In the genomic region with DNA sequence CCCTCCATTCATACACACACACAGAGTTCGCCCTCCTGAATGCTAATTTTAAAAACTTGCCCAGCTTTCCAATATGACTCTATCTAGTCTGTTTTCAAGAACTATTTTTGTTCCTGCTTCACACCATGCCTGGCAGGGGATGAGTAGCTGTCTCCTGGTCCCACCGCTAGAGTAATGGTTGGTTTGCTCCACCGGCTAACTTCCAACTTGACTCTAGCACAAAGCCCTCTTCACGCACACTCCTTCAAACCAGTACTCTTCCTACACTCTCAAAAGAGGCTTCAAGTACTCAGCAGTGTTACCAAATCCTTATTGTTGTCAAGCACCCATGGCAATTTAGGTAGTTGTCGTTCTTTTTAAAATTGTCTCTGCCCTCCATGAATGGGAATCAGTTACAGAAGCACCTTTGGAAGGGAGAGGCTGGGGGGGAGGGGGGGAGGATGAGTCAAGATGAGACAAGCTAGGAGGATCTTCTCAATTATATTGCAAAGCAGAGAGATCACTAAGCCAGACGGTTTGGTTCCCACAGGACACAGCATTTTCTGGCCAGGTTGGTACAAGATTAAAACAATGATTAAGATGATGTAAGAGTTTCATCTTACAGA, we compare ENCODE assay signal across 8 mouse cellular contexts. TPM values are rescaled to one million over a fixed set of nuclear protein-coding genes. Genes with fewer than 3 reads are reported as not detected.
DNase-seq lines count a peak whose midpoint lies in the region; ATAC-seq lines count a peak whose summit lies in the region.

No protein-coding gene starts in this region.

- peak overlapping the region; percentile 96 for H3K4me2 ChIP-seq in embryonic facial prominence, embryonic 12.5 days (replicated peaks)
- peak overlapping the region; percentile 98 for H3K4me2 ChIP-seq in intestine, embryonic 15.5 days (replicated peaks)
- peak overlapping the region; percentile 96 for H3K4me2 ChIP-seq in midbrain, embryonic 16.5 days (ENCODE audit: low read length)

- H3K9me3 ChIP-seq in embryonic facial prominence, embryonic 12.5 days = no peaks in the 10 kb centered on the region
- no peaks in the 10 kb centered on the region for H3K9me3 ChIP-seq in intestine, embryonic 15.5 days
- H3K9me3 ChIP-seq in midbrain, embryonic 16.5 days (replicated peaks; ENCODE audit: control insufficient read depth, low read length, poor library complexity, severe bottlenecking) = no peaks in the 10 kb centered on the region

- H3K9ac ChIP-seq in embryonic facial prominence, embryonic 12.5 days = no peak overlapping the region
- no peak overlapping the region for H3K9ac ChIP-seq in intestine, embryonic 15.5 days
- H3K9ac ChIP-seq in midbrain, embryonic 16.5 days (ENCODE audit: low read depth, low read length) = peak overlapping the region; percentile 55

- H3K4me1 ChIP-seq in embryonic facial prominence, embryonic 12.5 days = peaks cover 11% of the 10 kb centered on the region; the same call in 1 of the 2 replicates
- peaks cover 24% of the 10 kb centered on the region; the same call in 1 of the 2 replicates for H3K4me1 ChIP-seq in intestine, embryonic 15.5 days (replicated peaks)
- peaks cover 54% of the 10 kb centered on the region for H3K4me1 ChIP-seq in midbrain, embryonic 16.5 days (ENCODE audit: control insufficient read depth, insufficient read depth, low read length)

- DNase-seq in left cerebral cortex, adult 18-20 months (ENCODE audit: low spot score in 2 of 2) = peak; percentile 18 to 20
- DNase-seq in left cerebral cortex, adult 8-10 months (ENCODE audit: low spot score in 2 of 2) = no peak
- DNase-seq in urinary bladder, postnatal 25 days (ENCODE audit: low spot score) = no peak
- DNase-seq in cerebellum, postnatal 14 days = no peak
- no peak for DNase-seq in B cell, adult 2 months

- ATAC-seq in embryonic facial prominence, embryonic 12.5 days (ENCODE audit: insufficient number of reproducible peaks, insufficient read depth, low FRiP score, low TSS enrichment) = no peak
- no peak for ATAC-seq in intestine, embryonic 15.5 days
- ATAC-seq in midbrain, embryonic 16.5 days = no peak

- H3K36me3 ChIP-seq in embryonic facial prominence, embryonic 12.5 days = no peaks in the 10 kb centered on the region
- no peaks in the 10 kb centered on the region for H3K36me3 ChIP-seq in intestine, embryonic 15.5 days
- H3K36me3 ChIP-seq in midbrain, embryonic 16.5 days (ENCODE audit: control insufficient read depth, insufficient read depth, low read length) = no peaks in the 10 kb centered on the region

- peak overlapping the region; percentile 73; the same call in 1 of the 2 replicates for H3K4me3 ChIP-seq in embryonic facial prominence, embryonic 12.5 days
- H3K4me3 ChIP-seq in intestine, embryonic 15.5 days (replicated peaks) = no peak overlapping the region
- H3K4me3 ChIP-seq in midbrain, embryonic 16.5 days (ENCODE audit: low read depth, low read length) = peak overlapping the region; percentile 96

- no peak overlapping the region for H3K27ac ChIP-seq in embryonic facial prominence, embryonic 12.5 days
- H3K27ac ChIP-seq in intestine, embryonic 15.5 days = no peak overlapping the region
- no peak overlapping the region for H3K27ac ChIP-seq in midbrain, embryonic 16.5 days (ENCODE audit: low read length)

- peaks cover 24% of the 10 kb centered on the region for H3K27me3 ChIP-seq in embryonic facial prominence, embryonic 12.5 days
- H3K27me3 ChIP-seq in intestine, embryonic 15.5 days (replicated peaks) = peaks cover 3% of the 10 kb centered on the region; the same call in 1 of the 2 replicates
- no peaks in the 10 kb centered on the region for H3K27me3 ChIP-seq in midbrain, embryonic 16.5 days (ENCODE audit: control insufficient read depth, insufficient read depth, low read depth, low read length)

- WGBS in embryonic facial prominence, embryonic 12.5 days = 69% methylated on average over 6 of the region's 6 CpGs
- 82% methylated on average over 6 of the region's 6 CpGs for WGBS in intestine, embryonic 15.5 days
- WGBS in midbrain, embryonic 16.5 days = 12% methylated on average over 6 of the region's 6 CpGs

RNA-seq across cellular contexts. Expression of a gene that starts 2.6 kb away (rescaled TPM):
- 10 to 100 TPM; 48.5 to 54.7 TPM for total RNA-seq in left cerebral cortex, adult 18-20 months (2021)
- 10 to 100 TPM; 51.6 to 55.1 (median 53.4) TPM for total RNA-seq in left cerebral cortex, adult 8-10 months (2022)
- polyA plus RNA-seq in embryonic facial prominence, embryonic 12.5 days (2016; fragmentation: Nextera tagmentation; extraction: Ambion mirVana) = 5.5 and 6.1 TPM in 2 replicates
- polyA plus RNA-seq in intestine, embryonic 15.5 days (2015; fragmentation: Nextera tagmentation; extraction: Ambion mirVana) = 3.2 and 3.3 TPM in 2 replicates
- polyA plus RNA-seq in midbrain, embryonic 16.5 days (2015; fragmentation: Nextera tagmentation; extraction: Ambion mirVana) = 15.2 and 16.2 TPM in 2 replicates

Comparison
In these comparisons a context has a peak if more than half of its experiments do, and no peak if none do; other contexts are left out.
1. DNase-seq: peak in left cerebral cortex, adult 18-20 months (2 of 2); none in left cerebral cortex, adult 8-10 months (0 of 2), urinary bladder, postnatal 25 days (single experiment), cerebellum, postnatal 14 days (0 of 2) and B cell, adult 2 months (0 of 2).
2. Peak in every context shown above with its lines, with median percentiles within 50 percentile points of each other: H3K4me2 ChIP-seq.